Mouse (Mus musculus) lung, embryonic 16.5 days (tissue): ENCODE results near the gene Hbb-y. TPM values are rescaled to one million over a fixed set of nuclear protein-coding genes. Genes with fewer than 3 reads are reported as not detected.
"Not testable (repeated sequence)": the region's sequence is repeated elsewhere in the genome, so short reads cannot be mapped to it uniquely, and the experiment has no call there.

ENCODE experiments used
- ATAC-seq: fragments of 200-750 bp; cut with Nextera tagmentation; 2 replicates; pipeline ENCODE4 v1.8.0; 2017; ENCODE audit warnings: low read depth, mild to moderate bottlenecking, moderate library complexity
- H3K27ac ChIP-seq: fragments of 300-500 bp; sonication (generic); 2 replicates; pipeline ENCODE4 v1.5.1; 2014; ENCODE audit warnings: mild to moderate bottlenecking, control low read depth, low read length
- H3K27me3 ChIP-seq: fragments of 300-500 bp; sonication (generic); 2 replicates; pipeline ENCODE4 v1.6.1; 2014; ENCODE audit warnings: low read depth, low read length, mixed read lengths; ENCODE audit not compliant: control insufficient read depth, insufficient read depth
- H3K36me3 ChIP-seq: fragments of 300-500 bp; sonication (generic); 2 replicates; pipeline ENCODE4 v1.6.1; 2014; ENCODE audit warnings: low read length; ENCODE audit not compliant: control insufficient read depth, insufficient read depth
- H3K4me1 ChIP-seq: fragments of 300-500 bp; sonication (generic); replicated peaks from 2 replicates; pipeline ENCODE4 v1.6.1; 2014; ENCODE audit warnings: low read length, mixed read lengths; ENCODE audit not compliant: control insufficient read depth, insufficient read depth
- H3K4me2 ChIP-seq: fragments of 300-500 bp; sonication (generic); 2 replicates; pipeline ENCODE4 v1.6.1; 2014; ENCODE audit warnings: low read depth, low read length, control low read depth
- H3K4me3 ChIP-seq: fragments of 300-500 bp; sonication (generic); 2 replicates; pipeline ENCODE4 v1.5.1; 2014; ENCODE audit warnings: mild to moderate bottlenecking, low read length, control low read depth
- H3K9ac ChIP-seq: fragments of 300-500 bp; sonication (generic); 2 replicates; pipeline ENCODE4 v1.6.1; 2014; ENCODE audit warnings: low read length, control low read depth
- H3K9me3 ChIP-seq: fragments of 300-500 bp; sonication (generic); 2 replicates; pipeline ENCODE4 v1.6.1; 2016; ENCODE audit warnings: low read length; ENCODE audit not compliant: control insufficient read depth
- WGBS: fragments of 180-500 bp; shearing (Covaris S2); extraction: QIAGEN DNeasy Blood & Tissue Kit; methylation state at CpG from one replicate; pipeline ENCODE4 v1.1.7; 2014; 5-methylcytosine and 5-hydroxymethylcytosine counted together
- polyA plus RNA-seq: library from polyadenylated mRNA; unstranded; fragments of >200 nt; fragmentation: Nextera tagmentation; extraction: Ambion mirVana; gene quantifications from 2 replicates; pipeline ENCODE4 v1.2.1, GENCODE M21; 2015

Hbb-y gene
- polyA plus RNA-seq, 1 experiment from 2014 or later = 183 TPM

DNA sequence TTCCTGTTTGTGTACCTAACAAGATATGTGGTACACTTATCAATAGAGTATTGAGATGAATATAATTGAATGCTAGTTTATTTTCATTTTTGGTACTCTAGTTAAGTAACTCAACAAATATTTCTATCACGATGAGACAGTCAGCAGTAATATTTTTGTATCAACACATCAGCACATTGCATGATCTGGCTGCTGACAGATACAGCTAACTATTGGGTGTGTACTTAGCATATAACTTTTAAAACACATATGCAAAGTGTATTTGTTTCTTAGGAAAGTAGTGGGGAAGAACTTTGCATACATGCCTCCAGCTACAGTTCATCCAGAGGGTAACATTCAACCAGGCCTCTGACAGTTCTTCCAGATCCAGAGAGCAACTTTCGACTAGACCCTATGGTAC, 28.4 kb downstream of the Hbb-y start:
- H3K4me2 ChIP-seq = no peak overlapping the region
- no peaks in the 10 kb centered on the region for H3K9me3 ChIP-seq
- WGBS = 76% methylated on average over 2 of the region's 2 CpGs
- no peaks in the 10 kb centered on the region for H3K4me1 ChIP-seq
- H3K9ac ChIP-seq = no peak overlapping the region
- H3K27ac ChIP-seq = no peak overlapping the region
- no peaks in the 10 kb centered on the region for H3K27me3 ChIP-seq
- no peaks in the 10 kb centered on the region for H3K36me3 ChIP-seq
- H3K4me3 ChIP-seq = no peak overlapping the region
- no peak for ATAC-seq

- not testable (repeated sequence) for H3K4me3 ChIP-seq, H3K4me2 ChIP-seq, ATAC-seq, H3K4me1 ChIP-seq, H3K36me3 ChIP-seq, H3K9ac ChIP-seq, H3K27ac ChIP-seq, H3K9me3 ChIP-seq, H3K27me3 ChIP-seq
- no CpG with 5 or more reads among the region's 2 CpGs for WGBS
Observed at GRCm38 (mm10) chr7:103815085-103815484, 37.9 kb downstream of the Hbb-y start.

- Histone ChIP-seq H3K9me3 (no peaks in the 10 kb centered on the region), H3K27ac (no peak within 1 kb of the TSS), H3K4me3 (no peak within 1 kb of the TSS), H3K9ac (no peak within 1 kb of the TSS), H3K36me3 (no peaks in the 10 kb centered on the region), H3K27me3 (no peaks in the 10 kb centered on the region), H3K4me1 (no peaks in the 10 kb centered on the region), H3K4me2 (no peak within 1 kb of the TSS)
- ATAC-seq = no peak
- WGBS = 82% methylated on average over 3 of the region's 3 CpGs
Observed at GRCm38 (mm10) chr7:103813766-103814165, 39.2 kb downstream of the Hbb-y start, which contains the start of gene Hbb-bt. Gene Hbb-bt, minus strand, starts transcription at chr7:103813996.

DNA sequence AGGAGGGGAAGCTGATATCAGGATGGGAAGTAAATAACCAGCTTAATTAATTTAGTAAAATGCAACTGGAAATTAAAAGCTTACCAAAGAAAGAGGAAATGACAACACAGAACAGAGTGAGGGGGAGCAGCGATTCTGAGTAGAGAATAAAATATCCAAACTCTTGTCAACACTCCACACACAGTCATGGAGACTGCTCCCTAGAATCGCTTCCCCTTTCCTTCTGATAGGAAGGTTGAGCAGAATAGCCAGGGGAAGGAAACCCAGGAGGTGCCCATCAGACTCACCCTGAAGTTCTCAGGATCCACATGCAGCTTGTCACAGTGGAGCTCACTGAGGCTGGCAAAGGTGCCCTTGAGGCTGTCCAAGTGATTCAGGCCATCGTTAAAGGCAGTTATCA, 39.9 kb downstream of the Hbb-y start:
- ATAC-seq, H3K27me3 ChIP-seq, H3K4me1 ChIP-seq, H3K36me3 ChIP-seq, H3K4me2 ChIP-seq, H3K9me3 ChIP-seq, H3K4me3 ChIP-seq, H3K27ac ChIP-seq, H3K9ac ChIP-seq: not testable (repeated sequence)
- no CpG with 5 or more reads among the region's 3 CpGs for WGBS

DNA sequence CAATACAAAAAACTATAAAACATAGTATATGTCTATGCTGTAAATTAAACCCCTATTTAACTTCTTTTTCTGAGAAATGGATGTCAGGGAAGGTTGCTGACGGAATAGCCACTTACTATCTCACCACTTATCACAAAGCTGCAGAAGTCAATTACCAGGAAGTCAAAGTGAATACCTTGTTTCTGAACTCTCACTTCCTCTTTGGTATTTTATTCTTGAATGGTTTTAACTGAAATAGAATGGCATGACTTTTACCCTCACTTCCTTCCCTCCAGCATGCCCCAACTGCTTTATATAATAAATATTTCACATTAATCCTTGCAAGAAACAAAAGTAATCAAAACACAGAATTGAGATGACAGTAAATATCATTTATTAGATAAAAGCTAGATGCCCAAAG, 40.8 kb downstream of the Hbb-y start:
- no peak overlapping the region for H3K4me3 ChIP-seq
- H3K27me3 ChIP-seq = no peaks in the 10 kb centered on the region
- H3K36me3 ChIP-seq = no peaks in the 10 kb centered on the region
- no peaks in the 10 kb centered on the region for H3K9me3 ChIP-seq
- no peak overlapping the region for H3K4me2 ChIP-seq
- 50% methylated on average over 1 of the region's 1 CpGs for WGBS
- ATAC-seq = no peak
- H3K9ac ChIP-seq = no peak overlapping the region
- H3K27ac ChIP-seq = no peak overlapping the region
- H3K4me1 ChIP-seq = no peaks in the 10 kb centered on the region

GRCm38 (mm10) chr7:103811223-103811845, 41.7 kb downstream of the Hbb-y start:
- H3K4me2 ChIP-seq = no peak overlapping the region

GRCm38 (mm10) chr7:103810746-103811145, 42.3 kb downstream of the Hbb-y start:
- H3K9ac ChIP-seq = no peak overlapping the region
- no peak for ATAC-seq
- 69% methylated on average over 3 of the region's 3 CpGs for WGBS

More at GRCm38 (mm10) chr7:103811223-103811845, 41.7 kb downstream of the Hbb-y start:
- Histone ChIP-seq H3K4me3 (no peak overlapping the region), H3K36me3 (no peaks in the 10 kb centered on the region), H3K27me3 (no peaks in the 10 kb centered on the region), H3K4me1 (no peaks in the 10 kb centered on the region), H3K9me3 (no peaks in the 10 kb centered on the region), H3K27ac (no peak overlapping the region), H3K9ac (no peak overlapping the region)
- ATAC-seq = no peak
- 83% methylated on average over 1 of the region's 1 CpGs for WGBS

GRCm38 (mm10) chr7:103810296-103810695, 42.7 kb downstream of the Hbb-y start:
- no peaks in the 10 kb centered on the region for H3K9me3 ChIP-seq
- no peaks in the 10 kb centered on the region for H3K4me1 ChIP-seq
- H3K4me3 ChIP-seq = no peak overlapping the region
- H3K36me3 ChIP-seq = no peaks in the 10 kb centered on the region
- WGBS = 63% methylated on average over 1 of the region's 1 CpGs
- no peak overlapping the region for H3K27ac ChIP-seq
- H3K27me3 ChIP-seq = no peaks in the 10 kb centered on the region
- H3K4me2 ChIP-seq = no peak overlapping the region
- H3K9ac ChIP-seq = no peak overlapping the region
- ATAC-seq = no peak

More at GRCm38 (mm10) chr7:103810746-103811145, 42.3 kb downstream of the Hbb-y start:
- Histone ChIP-seq H3K27ac (no peak overlapping the region), H3K4me1 (no peaks in the 10 kb centered on the region), H3K27me3 (no peaks in the 10 kb centered on the region), H3K4me2 (no peak overlapping the region), H3K36me3 (no peaks in the 10 kb centered on the region), H3K4me3 (no peak overlapping the region), H3K9me3 (no peaks in the 10 kb centered on the region)

GRCm38 (mm10) chr7:103809801-103810155, 43.2 kb downstream of the Hbb-y start:
- no peak overlapping the region for H3K4me3 ChIP-seq
- no peak overlapping the region for H3K9ac ChIP-seq
- no peak for ATAC-seq
- H3K4me2 ChIP-seq = no peak overlapping the region
- no peaks in the 10 kb centered on the region for H3K4me1 ChIP-seq
- 65% methylated on average over 1 of the region's 1 CpGs for whole genome bisulfite sequencing
- H3K9me3 ChIP-seq = no peaks in the 10 kb centered on the region
- H3K36me3 ChIP-seq = no peaks in the 10 kb centered on the region
- no peak overlapping the region for H3K27ac ChIP-seq
- H3K27me3 ChIP-seq = no peaks in the 10 kb centered on the region
